Mouse (Mus musculus) erythroblast, embryonic 14.5 days (primary cell): ENCODE data around the gene Pigl.

Experiments
- GATA1 ChIP-seq: IDR thresholded peaks from 2 replicates; pipeline ENCODE4 v1.6.1; 2012; ENCODE audit warnings: low read length, inconsistent platforms, mixed read lengths
- TAL1 ChIP-seq: IDR thresholded peaks from 3 replicates; pipeline ENCODE4 v1.6.1; 2012; ENCODE audit warnings: low read length, inconsistent platforms, mixed read lengths

GRCm38 (mm10) chr11:62432211-62432610, 26.0 kb upstream of the Pigl start:
- TF ChIP-seq TAL1 (no peak), GATA1 (no peak)
